Mouse (Mus musculus) ES-Bruce4 (cell line): ENCODE data around the gene Rfx5.

Source experiments
- CTCF ChIP-seq: IDR thresholded peaks from one replicate; pipeline ENCODE4 v1.8.1; 2011; ENCODE audit warnings: low read depth, low read length
- POLR2A ChIP-seq: IDR thresholded peaks from one replicate; pipeline ENCODE4 v1.8.1; 2011; ENCODE audit warnings: low read length; ENCODE audit not compliant: insufficient read depth

DNA sequence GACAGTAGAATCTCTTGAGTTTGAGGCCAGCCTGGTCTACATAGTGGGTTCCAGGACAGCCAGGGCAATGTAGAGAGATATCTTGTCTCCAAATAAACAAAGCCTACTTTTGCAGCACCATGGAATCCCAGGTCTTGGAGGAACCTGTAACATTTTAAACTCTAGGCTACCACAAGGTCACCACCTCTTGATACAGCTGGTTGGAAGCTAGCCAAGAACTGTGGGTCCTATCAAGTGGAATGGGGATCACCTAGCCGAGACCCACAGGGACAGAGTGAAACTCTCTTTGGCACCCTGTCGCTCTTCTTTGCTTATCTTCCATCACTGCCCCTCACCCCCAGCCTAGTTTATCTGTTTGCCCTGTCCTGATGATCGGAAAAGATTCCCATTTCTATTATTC lies 18.7 kb downstream of the Rfx5 start:
- no peak for TF ChIP-seq CTCF
- no peak for TF ChIP-seq POLR2A
